Mouse (Mus musculus) bone marrow macrophage, adult 2 months (primary cell): Measurements from ENCODE around the gene Gatad2b. TPM values are rescaled to one million over a fixed set of nuclear protein-coding genes. Genes with fewer than 3 reads are reported as not detected.
"Not testable (repeated sequence)": the region's sequence is repeated elsewhere in the genome, so short reads cannot be mapped to it uniquely, and the experiment has no call there.

ENCODE experiments used
- H3K27ac ChIP-seq: 2 replicates; pipeline ENCODE4 v1.5.1; 2012; ENCODE audit warnings: low read depth, low read length; ENCODE audit not compliant: insufficient read depth
- H3K4me1 ChIP-seq: 2 replicates; pipeline ENCODE4 v1.6.1; 2012; ENCODE audit warnings: low read length; ENCODE audit not compliant: control insufficient read depth, insufficient read depth
- H3K4me3 ChIP-seq: 2 replicates; pipeline ENCODE4 v1.5.1; 2012; ENCODE audit warnings: mild to moderate bottlenecking, low read length, moderate library complexity; ENCODE audit not compliant: insufficient read depth
- CTCF ChIP-seq: IDR thresholded peaks from 2 replicates; pipeline ENCODE4 v1.5.1; 2012; ENCODE audit warnings: low read depth, mild to moderate bottlenecking, low read length, moderate library complexity
- POLR2A ChIP-seq: IDR thresholded peaks from 2 replicates; pipeline ENCODE4 v1.6.1; 2012; ENCODE audit warnings: mild to moderate bottlenecking, low read depth, low read length, borderline replicate concordance
- polyA plus RNA-seq: library from polyadenylated mRNA; stranded (reverse); fragments of >200 nt; gene quantifications from 2 replicates; pipeline ENCODE4 v1.2.4, GENCODE M21; 2012; ENCODE audit not compliant: missing spikeins, insufficient read depth, insufficient read length

The Gatad2b gene
- polyA plus RNA-seq, 1 experiment, result 48.2 TPM

DNA sequence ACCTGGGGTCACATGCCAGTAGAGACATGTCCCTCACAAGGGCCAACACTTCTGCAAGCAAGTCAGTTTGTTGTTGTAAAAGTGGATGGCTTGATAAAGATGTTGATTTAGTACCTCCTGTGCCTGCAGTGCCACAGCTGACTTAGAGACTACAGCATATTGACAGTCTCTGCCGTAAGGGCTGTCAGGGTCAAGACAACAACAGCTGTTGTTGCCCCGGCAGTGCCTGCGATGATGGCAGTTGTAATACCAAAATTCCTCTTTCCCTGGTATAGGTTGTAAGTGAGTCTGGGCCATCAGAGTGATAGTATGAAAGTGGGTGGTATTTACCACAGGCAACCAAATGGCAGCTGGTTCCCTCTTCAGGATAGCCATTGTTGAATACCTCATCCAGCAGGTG, 12.8 kb downstream of the Gatad2b start:
- Histone ChIP-seq H3K27ac (no peak overlapping the region), H3K4me1 (peaks cover 7% of the 10 kb centered on the region; the same call in 1 of the 2 replicates), H3K4me3 (no peak overlapping the region)
- TF ChIP-seq CTCF (no peak), POLR2A (no peak)

DNA sequence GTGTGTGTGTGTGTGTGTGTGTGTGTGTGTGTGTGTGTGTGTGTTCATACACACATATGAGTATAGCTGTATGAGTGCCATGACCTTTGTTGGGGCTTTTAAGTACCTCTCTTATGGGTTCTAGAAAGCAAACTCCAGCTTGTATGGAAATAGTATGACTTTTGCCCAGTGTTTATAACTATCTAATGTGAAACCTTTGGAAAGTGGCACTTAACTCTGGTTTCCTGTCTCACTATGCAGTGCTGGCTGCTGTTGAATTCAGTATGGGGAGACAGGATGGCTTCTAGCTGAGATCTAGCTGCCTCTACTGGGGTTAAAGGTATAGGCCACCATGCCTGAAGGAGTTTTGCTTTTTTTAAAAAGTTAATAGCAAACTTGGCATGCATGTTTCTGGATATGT, 16.6 kb downstream of the Gatad2b start:
- H3K4me1 ChIP-seq, result peaks cover 7% of the 10 kb centered on the region; the same call in 1 of the 2 replicates
- no peak overlapping the region for H3K4me3 ChIP-seq
- no peak for TF ChIP-seq POLR2A
- H3K27ac ChIP-seq, result no peak overlapping the region

DNA sequence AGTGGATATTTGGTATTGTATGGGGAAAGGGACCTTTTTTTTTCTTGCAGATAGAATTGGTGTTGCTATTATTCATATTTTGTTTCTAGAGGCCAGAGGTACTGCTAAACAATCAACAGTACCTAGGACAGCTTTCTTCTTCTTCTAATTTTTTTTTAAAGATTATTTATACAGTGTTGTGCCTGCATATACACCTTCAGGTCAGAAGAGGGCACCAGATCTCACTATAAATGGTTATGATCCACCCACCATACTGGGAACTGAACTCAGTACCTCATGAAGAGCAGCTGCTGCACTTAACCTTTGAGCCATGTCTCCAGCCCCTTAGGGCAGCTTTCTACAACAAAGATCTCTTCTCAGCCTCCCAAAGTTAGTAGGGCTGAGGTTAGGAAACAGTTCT, 20.4 kb downstream of the Gatad2b start:
- TF ChIP-seq CTCF (no peak), POLR2A (no peak)
- H3K4me3 ChIP-seq, result no peak overlapping the region
- H3K4me1 ChIP-seq, result peaks cover 6% of the 10 kb centered on the region; the same call in 1 of the 2 replicates
- no peak overlapping the region for H3K27ac ChIP-seq

DNA sequence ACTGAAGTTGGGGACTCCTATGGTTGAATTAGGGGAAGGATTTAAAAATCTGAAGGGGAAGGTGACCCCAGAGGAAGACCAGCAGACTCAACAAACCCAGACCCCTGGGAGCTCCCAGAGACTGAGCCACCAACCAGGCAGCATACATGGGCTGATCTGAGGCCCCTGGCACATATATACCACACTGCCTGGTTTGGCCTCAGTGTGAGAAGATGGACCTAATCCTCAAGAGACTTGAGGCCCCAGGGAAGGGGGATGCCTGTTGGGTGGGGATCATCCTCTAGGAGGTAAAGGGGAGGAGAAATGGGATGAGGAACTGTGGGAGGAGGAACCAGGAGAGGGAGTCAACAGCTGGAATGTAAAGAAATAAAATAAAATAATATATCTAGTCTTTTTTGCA, 21.3 kb downstream of the Gatad2b start:
- TF ChIP-seq POLR2A (no peak), CTCF (no peak)
- Histone ChIP-seq H3K27ac (no peak overlapping the region), H3K4me3 (no peak overlapping the region), H3K4me1 (peaks cover 3% of the 10 kb centered on the region; the same call in 1 of the 2 replicates)

DNA sequence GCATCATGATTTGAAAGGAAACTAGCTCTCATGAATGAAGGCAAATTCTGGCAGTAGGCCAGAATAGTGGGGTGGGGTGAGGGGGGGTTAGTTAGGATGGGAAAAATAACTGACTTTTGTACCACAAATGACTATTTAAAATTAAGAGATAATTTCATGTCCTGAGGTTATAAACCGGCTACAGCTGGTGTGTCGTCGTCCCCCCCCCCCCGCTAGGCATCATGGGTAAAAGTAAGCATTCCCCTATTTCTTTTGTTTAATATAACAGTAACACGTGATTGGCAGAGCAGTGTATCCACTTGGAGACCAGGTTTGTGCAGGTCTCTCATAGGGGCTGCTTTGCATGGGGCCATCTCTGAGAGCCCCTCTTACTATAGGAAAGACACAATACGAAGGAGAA, 29.3 kb downstream of the Gatad2b start:
- Histone ChIP-seq H3K4me3 (no peak overlapping the region), H3K27ac (no peak overlapping the region), H3K4me1 (peaks cover 33% of the 10 kb centered on the region)
- no peak for TF ChIP-seq POLR2A
- TF ChIP-seq CTCF, result no peak

DNA sequence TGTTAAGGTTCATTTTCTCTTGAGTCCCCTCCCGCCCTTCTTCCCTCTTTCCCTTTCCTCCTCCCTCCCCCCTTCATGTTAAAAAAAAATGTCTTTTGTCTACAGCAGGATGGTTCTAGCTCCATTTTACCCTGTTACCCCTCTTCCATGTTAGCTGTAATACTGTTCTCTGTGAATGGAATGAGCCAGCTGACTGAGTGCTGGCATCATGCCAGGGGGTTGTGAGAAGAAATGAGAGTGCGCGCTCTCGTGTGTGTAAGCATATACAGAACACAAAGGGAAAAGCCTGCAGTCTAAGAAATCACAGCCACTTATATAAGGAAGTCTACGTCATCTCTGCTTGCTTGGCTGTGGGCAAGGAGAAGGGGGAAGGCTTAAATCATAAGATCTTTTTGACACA, 30.1 kb downstream of the Gatad2b start:
- H3K27ac ChIP-seq, result peak overlapping the region; percentile 69
- TF ChIP-seq CTCF (no peak), POLR2A (no peak)
- H3K4me3 ChIP-seq, result peak overlapping the region; percentile 38
- peaks cover 34% of the 10 kb centered on the region for H3K4me1 ChIP-seq

DNA sequence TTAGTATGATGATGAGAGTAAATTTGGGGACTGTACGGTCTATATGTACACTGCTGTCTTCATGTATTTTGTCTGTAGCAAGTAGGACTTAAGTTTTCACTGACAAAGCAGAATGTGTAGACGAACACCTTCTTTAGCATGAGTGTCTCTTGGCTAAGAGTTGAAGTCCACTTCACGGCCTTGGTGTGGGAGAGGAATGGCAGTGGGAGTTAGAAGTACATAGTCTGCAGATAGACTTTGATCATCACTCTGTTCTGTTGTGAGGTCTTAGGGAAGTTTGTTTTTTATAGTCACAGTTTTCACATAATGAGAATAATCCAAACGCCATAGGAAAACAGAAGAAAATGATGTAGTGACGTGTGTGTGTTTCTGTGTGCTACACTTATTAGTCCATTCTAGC, 39.5 kb downstream of the Gatad2b start:
- Histone ChIP-seq H3K4me3 (no peak overlapping the region), H3K4me1 (no peaks in the 10 kb centered on the region), H3K27ac (no peak overlapping the region)
- TF ChIP-seq CTCF, result no peak
- TF ChIP-seq POLR2A, result no peak

DNA sequence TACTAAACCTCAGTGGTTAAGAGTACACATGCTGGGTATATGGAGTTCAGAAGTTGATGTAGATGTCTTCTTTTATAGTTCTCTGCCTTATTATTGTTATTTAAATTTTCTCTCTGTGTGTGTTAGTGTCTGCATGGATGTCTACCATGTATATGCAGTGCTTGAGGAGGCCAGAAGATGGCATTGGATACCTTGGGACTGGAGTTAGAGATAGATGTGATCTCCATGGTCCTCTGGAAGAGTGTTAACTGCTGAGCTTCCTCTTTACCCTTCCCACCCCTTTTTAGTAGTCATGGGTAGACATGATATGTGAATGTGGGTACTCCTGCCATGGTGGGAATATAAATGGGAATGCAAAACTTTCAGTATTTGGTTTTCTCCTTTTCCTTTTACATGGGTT, 42.5 kb downstream of the Gatad2b start:
- Histone ChIP-seq H3K4me3 (no peak overlapping the region), H3K27ac (no peak overlapping the region), H3K4me1 (no peaks in the 10 kb centered on the region)
- TF ChIP-seq CTCF, result no peak
- TF ChIP-seq POLR2A, result no peak

DNA sequence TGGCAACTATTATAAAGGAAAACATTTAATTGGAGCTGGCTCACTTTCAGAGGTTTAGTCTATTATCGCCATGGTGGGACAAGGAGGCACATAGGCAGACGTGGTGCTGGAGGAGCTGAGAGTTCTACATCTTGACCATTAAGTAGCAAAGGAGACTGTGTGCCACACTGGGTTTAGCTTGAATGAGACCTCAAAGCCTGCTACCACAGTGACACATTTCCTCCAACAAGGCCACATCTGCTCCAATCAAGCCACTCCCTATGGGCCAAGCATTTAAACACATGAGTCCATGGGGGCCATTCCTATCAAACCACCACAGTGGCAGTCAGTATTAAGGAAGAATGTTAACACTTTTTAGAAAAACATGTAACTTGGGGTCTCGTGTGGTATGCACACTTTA, 45.2 kb downstream of the Gatad2b start:
- Histone ChIP-seq H3K4me3 (no peak overlapping the region), H3K4me1 (no peaks in the 10 kb centered on the region), H3K27ac (no peak overlapping the region)
- no peak for TF ChIP-seq POLR2A

DNA sequence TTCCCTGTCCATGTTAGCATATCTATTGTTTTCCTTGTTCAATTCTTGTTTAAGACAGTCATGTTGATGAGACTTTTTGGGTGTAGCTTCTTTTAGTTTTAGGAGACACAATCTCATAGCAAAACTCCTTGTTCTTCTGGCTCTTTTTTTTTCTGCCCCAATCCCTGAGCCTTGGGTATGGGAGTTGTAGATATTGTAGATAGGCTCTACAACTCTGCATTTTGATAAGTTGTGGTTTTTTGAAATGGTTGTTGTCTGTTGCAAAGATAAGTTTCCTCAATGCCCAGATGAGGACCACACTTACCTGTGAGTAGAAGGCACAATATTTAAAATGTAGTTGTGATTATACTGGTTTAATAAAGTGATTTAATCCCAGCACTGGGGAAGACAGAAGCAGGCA, 47.2 kb downstream of the Gatad2b start:
- TF ChIP-seq CTCF, result no peak
- TF ChIP-seq POLR2A, result no peak
- Histone ChIP-seq H3K27ac (no peak overlapping the region), H3K4me3 (no peak overlapping the region), H3K4me1 (no peaks in the 10 kb centered on the region)

DNA sequence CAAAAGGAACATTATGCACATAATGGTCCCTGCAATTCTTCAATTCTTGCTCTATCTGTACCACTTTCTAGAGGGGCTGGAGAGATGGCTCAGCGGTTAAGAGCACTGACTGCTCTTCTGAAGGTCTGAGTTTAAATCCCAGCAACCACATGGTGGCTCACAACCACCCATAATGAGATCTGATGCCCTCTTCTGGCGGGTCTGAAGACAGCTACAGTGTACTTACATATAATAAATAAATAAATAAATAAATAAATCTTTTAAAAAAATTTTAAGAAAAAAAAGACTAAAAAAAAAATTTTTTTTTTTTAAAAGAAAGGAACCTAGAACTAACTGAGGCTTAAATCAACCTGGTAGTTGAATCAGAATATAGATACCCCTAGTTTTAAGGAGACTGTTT, 49.9 kb downstream of the Gatad2b start:
- H3K4me1 ChIP-seq, H3K27ac ChIP-seq, H3K4me3 ChIP-seq: not testable (repeated sequence)
